Mouse (Mus musculus) lung, postnatal 4 days (tissue): ENCODE measurements around the gene Cept1.

ENCODE experiments used
- DNase-seq, 2 experiments: peaks; one replicate each; pipeline ENCODE4 v3.0.0; 2021

Gene Cept1

DNA sequence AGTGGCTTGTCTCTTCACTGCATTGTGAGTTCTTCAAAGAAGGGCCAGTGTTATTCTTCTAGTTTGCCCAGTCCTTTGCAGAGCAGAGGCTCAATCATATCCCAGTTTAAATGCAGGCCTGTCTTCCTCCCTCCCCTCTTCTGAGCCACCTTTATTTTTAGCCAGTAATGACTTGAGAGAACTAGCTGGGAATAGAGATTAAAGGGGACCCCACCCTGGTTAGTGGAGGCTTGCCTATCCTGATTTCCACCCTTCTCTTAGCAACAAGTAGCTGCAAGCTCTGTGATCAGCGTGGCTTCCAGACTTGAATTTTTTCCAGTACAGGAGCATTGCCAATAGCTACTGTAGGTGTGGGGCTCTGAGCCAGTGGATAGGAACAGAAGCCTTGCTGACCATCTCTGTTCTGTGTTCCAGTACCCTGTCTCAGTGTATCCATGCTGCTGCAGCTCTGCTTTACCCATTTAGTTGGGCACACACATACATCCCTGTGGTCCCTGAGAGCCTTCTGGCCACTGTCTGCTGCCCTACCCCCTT, 53.1 kb downstream of the Cept1 start:
- no peak for DNase-seq

GRCm38 (mm10) chr3:106493882-106494281, 53.7 kb downstream of the Cept1 start:
- no peak for DNase-seq

DNA sequence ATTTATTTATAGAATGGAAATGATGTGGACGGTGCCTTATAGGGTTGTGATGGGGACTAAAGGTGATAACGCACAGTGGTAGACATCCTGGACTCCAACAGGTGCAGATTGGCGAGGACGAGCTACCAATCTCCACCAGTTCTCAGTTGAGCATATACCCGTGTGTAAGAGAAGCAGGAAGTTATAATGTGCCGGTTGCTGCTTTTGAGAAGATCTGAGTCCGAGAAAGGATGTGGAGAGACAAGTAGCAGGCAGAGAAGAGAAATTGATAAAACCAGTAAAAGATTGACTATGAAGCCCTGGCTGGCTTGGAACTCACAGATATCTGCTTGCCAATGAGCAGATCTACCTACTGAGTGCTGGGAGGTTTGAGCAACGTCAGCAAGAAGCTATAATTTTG, 54.4 kb downstream of the Cept1 start:
- DNase-seq: no peak

DNA sequence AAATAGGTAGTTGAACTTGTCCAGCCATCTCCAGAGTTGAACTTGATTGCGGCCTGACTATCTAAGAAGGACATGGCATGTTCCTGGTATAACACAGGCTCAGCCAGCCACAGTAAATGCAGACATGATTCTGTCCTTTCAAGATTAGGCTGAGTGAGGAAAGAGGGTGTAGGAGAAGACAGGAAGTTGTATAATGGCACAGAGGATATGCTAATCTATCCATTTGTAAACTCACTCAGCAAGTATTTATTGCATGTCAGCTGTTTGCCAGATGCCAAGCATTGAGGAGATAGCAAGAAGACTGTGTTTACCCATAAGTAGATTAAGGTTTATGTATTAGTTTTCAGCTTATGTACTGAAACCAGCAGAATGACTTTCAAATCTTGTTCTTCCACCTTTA, 54.9 kb downstream of the Cept1 start:
- no peak for DNase-seq

GRCm38 (mm10) chr3:106490239-106490638, 57.4 kb downstream of the Cept1 start:
- DNase-seq: peak; percentile 39 to 54

DNA sequence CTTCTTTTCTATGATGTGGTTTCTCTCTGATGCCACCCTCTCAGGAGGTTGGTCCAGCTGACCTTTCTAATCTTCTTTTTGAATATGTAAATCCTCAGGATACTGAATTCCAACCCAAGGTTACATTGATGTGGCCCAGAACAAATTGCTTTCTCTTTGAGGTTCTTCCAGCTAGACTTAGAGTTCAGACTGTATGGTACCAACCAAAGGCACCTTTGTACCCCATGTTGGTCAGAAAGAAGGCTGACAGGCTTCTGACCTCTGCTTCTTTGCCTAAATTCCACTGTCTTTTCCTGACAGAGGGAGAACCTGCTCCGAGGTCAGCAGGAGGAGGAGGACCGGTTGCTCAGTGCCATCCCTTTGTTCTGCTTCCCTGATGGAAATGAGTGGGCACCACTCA, 60.1 kb downstream of the Cept1 start:
- no peak for DNase-seq

DNA sequence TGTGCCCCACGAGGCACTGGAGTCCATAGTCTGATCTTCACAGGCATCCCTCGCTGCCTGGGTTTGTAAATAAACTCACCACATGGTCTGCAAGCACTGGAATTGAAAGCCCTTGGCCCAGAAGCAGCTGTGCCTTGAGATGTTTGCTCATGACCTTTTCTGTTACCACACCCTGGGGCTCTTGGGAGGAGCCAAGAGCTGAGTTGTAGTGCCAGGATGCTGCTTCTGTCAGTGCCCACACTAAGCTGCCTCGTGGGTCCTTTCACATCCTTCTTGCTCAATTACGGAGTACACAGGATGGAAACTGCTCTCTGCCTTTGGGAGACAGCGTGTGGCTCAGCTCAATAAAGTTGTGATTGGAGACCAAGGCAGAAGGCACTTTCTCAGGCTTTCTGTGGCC, 61.8 kb downstream of the Cept1 start:
- DNase-seq: peak; percentile 68 to 70

DNA sequence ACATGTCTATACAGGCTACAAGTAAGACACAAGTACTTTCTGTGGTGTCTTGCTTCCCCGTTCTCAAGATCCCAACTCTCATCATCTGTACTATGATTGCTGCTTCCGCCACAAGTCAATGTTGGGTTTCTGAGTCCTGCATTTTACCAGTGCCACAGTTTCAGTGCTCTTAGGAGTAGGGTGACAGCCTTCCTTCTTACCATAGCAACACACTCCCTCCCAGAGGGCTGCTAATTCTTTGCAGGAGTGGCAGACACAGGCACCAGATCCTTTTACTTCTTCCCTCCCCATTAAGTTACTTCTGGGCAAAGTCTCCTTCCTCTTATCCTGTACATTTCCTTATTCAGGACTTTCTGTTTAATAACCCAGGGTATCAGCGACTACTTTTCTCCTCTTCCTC, 62.7 kb downstream of the Cept1 start:
- DNase-seq: no peak

DNA sequence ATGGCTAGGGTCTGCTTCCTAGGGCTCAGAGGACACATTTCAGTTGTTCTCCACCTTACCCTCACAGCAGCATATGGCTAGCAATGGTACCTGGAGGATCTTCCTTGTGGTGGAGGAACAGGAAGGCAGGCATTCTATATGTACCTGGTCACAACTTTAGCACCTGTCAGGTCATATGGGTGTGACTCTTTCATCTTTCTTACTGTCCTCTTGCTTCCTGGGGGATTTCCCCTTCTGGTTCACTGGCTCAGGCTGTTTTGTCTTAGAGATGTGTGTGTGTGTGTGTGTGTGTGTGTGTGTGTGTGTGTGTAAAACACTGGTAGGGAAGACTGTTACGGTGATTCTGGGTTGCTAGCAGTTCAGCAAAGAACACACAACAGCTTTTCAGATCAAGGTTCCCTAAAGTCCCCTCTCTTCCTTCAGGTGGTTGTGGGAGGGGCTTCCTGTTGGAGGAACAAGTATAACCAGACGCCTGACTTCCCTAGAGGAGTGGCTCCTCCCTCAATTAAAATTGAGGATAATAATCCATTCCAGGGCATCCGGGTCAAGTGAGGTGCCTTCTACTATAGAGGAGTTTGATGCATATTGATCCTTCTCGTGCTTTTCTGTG, 63.7 kb downstream of the Cept1 start:
- DNase-seq: no peak

DNA sequence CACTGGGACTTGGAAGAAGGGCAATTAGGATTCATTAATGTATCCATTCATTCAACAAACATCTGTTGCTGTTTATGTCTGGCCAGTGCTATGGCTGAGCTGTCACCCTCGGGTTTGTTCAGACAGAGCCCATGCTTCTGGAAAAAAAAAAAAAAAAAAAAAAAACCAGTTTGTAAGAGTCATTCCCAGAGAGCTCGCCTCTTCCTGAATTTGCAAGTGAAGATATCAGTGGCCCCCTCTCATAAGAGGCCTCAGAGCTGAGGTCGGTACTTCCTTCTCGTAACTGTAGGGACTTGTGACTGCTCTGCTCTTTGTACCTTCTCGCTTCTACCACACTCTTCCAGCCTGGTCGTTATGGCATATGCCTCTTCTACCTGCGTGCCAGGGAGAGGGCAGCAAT, 64.3 kb downstream of the Cept1 start:
- no peak for DNase-seq

DNA sequence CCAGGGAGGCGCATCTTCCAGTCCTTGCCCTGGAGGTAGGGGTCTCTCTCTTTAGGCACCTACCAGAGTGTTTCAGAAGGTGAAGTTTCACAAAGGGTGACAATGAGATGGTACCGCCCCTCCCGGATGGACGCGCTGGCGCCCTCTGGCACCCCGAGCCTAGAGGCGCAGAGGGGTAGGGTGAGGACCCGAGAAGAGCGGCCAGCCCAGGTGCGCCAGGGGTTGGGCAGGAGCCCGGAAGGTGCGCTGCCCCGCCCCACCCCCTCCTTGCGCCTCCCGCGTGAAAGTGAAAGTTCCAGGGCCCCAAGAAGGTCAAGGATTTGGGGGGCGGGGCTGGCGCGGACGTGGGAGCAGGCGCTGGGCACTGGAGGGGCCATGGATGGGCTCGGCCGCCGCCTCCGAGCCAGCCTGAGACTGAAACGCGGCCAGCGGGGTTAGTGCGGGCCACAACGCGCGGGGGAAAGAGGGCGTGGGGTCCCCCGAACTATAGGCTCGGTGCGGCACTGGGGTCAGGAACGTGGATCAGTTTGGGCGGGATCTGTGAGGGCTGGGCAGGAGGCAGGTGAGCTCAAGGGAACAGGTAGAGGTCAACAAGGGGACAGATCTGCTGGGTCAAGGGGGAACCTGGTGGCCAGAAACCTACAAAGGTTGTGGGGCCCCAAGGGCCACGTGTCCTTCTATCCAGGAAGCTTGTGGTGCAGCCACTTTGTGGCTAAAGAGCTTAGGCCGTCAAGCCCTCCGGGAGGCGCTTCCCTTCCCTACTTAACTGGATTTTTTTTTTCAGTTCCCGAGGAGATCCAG, 65.1 kb downstream of the Cept1 start, which contains the start of gene Dennd2d:
Gene Dennd2d, plus strand, starts transcription at position 125 of the 801 bp plus-strand sequence.
- DNase-seq: peak; percentile 82 to 86

GRCm38 (mm10) chr3:106476863-106477262, 70.7 kb downstream of the Cept1 start:
- DNase-seq: no peak

DNA sequence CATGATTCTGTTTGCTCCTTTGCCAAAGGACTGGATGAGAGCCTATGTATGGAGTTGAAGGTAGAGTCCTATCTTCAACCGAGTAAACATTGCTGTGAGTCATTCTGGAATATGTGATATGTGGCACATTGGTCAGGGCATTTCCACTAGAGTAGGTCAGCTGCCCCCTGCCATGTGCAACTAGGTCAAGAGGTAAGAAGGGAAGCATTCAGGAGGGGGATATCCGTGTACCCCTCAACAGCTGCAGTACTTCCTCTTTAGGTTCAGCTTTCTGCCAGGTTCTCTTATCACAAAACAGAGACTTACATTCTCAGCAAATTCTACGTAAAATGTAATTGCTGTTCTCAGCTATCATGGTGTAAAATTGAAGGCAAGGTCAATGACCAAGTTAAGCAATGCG, 73.4 kb downstream of the Cept1 start:
- DNase-seq: no peak

- no peak for DNase-seq
Observed at GRCm38 (mm10) chr3:106464750-106465149, 82.9 kb downstream of the Cept1 start.

GRCm38 (mm10) chr3:106462493-106462892, 85.1 kb downstream of the Cept1 start:
- DNase-seq: no peak

DNA sequence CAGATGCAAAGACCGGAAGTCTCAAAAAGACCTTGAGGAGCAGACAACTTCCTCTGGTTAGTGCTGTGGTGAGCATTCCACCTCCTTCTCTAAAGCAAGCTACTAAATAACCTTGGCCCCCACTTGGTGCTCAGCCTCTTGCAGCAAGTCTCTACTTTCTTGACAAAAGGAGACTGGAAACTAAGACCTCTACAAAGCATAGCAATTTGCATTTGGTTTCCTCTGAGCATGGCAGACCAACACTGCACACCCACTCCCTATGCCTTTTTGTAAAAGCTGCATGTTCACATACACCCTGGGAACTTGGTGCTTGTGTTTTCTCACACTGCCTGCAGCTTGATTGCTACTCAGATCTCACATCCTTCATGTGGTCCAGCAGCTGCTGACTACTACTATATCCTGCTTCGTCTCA, 85.5 kb downstream of the Cept1 start:
- DNase-seq: no peak

- DNase-seq: no peak
Observed at GRCm38 (mm10) chr3:106457298-106457869, 90.2 kb downstream of the Cept1 start.

- no peak for DNase-seq
Observed at GRCm38 (mm10) chr3:106452616-106453015, 95.0 kb downstream of the Cept1 start.
